Mouse (Mus musculus) olfactory bulb, adult 2 months (tissue): ENCODE results near the gene Casq2. TPM values are rescaled to one million over a fixed set of nuclear protein-coding genes. Genes with fewer than 3 reads are reported as not detected.

Experiments
- H3K27ac ChIP-seq: fragments of 200-500 bp; 2 replicates; pipeline ENCODE4 v1.5.1; 2012; ENCODE audit warnings: low read depth, low read length; ENCODE audit not compliant: insufficient read depth
- H3K4me1 ChIP-seq: fragments of 200-500 bp; 2 replicates; pipeline ENCODE4 v1.6.1; 2012; ENCODE audit warnings: low read length; ENCODE audit not compliant: control insufficient read depth, insufficient read depth
- H3K4me3 ChIP-seq: fragments of 200-500 bp; 2 replicates; pipeline ENCODE4 v1.5.1; 2012; ENCODE audit warnings: mild to moderate bottlenecking, low read depth, low read length, moderate library complexity; ENCODE audit not compliant: insufficient read depth
- CTCF ChIP-seq: fragments of 200-500 bp; IDR thresholded peaks from 2 replicates; pipeline ENCODE4 v1.5.1; 2012; ENCODE audit warnings: low read depth, mild to moderate bottlenecking, low read length, moderate library complexity; ENCODE audit not compliant: insufficient read depth
- POLR2A ChIP-seq: fragments of 200-500 bp; IDR thresholded peaks from 2 replicates; pipeline ENCODE4 v1.6.1; 2012; ENCODE audit warnings: mild to moderate bottlenecking, low read depth, low read length, moderate library complexity; ENCODE audit not compliant: insufficient read depth
- WGBS: fragments of 180-500 bp; shearing (Covaris S2); methylation state at CpG from one replicate; pipeline ENCODE4 v1.1.7; 2018; 5-methylcytosine and 5-hydroxymethylcytosine counted together
- polyA plus RNA-seq: library from polyadenylated mRNA; stranded (reverse); fragments of >200 nt; gene quantifications from 2 replicates; pipeline ENCODE4 v1.2.4, GENCODE M21; 2012; ENCODE audit warnings: low replicate concordance; ENCODE audit not compliant: missing spikeins, insufficient read depth, insufficient read length

Gene Casq2
- polyA plus RNA-seq, result not detected in 2 replicates

GRCm38 (mm10) chr3:102086283-102086682 is at the start of gene Casq2:
Gene Casq2, plus strand, starts transcription at chr3:102086415.
- Histone ChIP-seq H3K4me3 (no peak within 1 kb of the TSS), H3K4me1 (0 out of 2 replicates have a peak, but pooled peaks cover 3% of the 10 kb centered on the region), H3K27ac (no peak within 1 kb of the TSS)
- 86% methylated on average over 4 of the region's 4 CpGs for WGBS
- TF ChIP-seq POLR2A, result no peak
- TF ChIP-seq CTCF, result no peak

DNA sequence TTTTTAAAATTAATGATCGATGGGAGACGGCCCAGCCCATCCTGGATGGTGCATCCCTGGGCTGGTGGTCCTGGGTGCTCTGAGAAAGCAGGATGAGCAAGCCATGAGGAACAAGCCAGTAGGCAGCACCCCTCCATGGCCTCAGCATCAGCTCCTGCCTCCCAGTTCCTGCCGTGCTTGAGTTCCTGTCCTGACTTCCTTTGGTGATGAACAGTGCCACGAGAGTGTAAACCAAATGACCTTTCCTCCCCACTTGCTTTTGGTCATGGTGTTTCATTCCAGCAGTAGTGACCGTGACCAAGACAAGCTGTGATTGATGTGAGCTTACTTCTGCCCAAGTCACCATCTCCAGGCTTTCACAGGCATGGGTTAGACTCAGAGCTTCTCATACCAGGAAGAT is 48.4 kb upstream of the Casq2 start:
- no peak overlapping the region for H3K27ac ChIP-seq
- WGBS, result 92% methylated on average over 5 of the region's 5 CpGs

DNA sequence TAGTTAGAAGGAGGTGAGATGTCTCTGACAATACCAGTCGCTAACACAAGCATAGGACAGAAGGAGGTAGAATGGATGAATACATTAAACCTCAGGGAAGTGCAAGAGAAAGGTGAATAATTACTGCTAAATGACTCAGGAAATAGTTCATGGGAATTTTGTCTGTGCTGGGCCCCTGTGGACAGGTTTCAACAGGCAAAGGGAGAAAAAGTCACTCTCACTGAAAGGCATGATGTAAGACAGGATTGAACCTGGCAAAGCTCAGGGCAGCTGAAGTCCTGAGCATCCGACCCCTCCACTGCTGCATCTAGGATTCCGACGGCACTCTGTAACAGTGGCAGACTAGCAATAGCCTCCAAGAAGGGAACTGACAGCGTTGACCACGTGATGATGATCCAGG is 47.6 kb upstream of the Casq2 start:
- TF ChIP-seq POLR2A (no peak), CTCF (no peak)
- Histone ChIP-seq H3K4me1 (no peaks in the 10 kb centered on the region), H3K27ac (no peak overlapping the region), H3K4me3 (no peak overlapping the region)
- WGBS, result 75% methylated on average over 6 of the region's 6 CpGs

More for the DNA sequence above, 48.4 kb upstream of the Casq2 start:
- TF ChIP-seq CTCF (no peak), POLR2A (no peak)
- no peak overlapping the region for H3K4me3 ChIP-seq
- H3K4me1 ChIP-seq, result no peaks in the 10 kb centered on the region

DNA sequence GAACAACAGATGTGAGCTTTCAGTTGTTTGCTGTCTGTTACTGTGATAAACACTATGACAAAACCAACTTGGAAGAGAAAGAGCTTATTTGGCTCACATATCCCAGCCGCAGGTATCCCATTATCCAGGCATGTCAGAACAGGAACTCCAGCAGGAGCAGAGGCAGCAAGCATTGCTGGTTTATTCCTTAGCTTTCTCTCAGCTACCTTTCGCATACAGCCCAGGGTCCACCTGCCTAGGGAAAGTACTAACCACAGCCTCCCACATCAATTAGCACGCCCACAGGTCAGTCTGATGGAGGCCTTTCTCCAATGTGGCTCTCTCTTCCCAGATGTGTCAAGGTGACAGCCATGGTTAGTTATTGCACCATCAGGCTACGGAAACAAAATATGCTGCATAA is 44.6 kb upstream of the Casq2 start:
- Histone ChIP-seq H3K27ac (no peak overlapping the region), H3K4me3 (no peak overlapping the region), H3K4me1 (no peaks in the 10 kb centered on the region)
- 88% methylated on average over 4 of the region's 4 CpGs for WGBS
- no peak for TF ChIP-seq CTCF
- no peak for TF ChIP-seq POLR2A

DNA sequence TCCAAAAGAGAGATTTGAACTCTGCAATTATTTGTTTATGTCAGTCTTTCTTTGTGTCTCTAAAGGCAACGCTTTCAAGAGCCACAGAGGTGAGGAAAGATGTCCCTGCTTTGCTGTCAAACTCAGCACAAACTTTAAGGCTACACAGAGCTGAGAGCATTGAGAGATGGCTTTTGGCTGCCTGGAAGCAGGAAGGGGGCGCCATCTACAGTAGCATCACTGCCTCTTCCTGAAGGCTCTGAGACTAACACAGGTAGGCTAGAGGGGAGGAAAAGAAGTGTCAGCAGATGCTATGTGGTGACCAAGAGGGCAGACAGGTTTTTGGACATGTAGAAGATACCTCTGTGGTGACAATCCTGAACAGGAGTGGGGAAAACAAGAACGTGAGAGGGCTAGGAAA is 41.1 kb upstream of the Casq2 start:
- 37% methylated on average over 3 of the region's 3 CpGs for WGBS
- no peak overlapping the region for H3K4me3 ChIP-seq
- H3K27ac ChIP-seq, result no peak overlapping the region
- H3K4me1 ChIP-seq, result no peaks in the 10 kb centered on the region
- no peak for TF ChIP-seq POLR2A
- TF ChIP-seq CTCF, result no peak

DNA sequence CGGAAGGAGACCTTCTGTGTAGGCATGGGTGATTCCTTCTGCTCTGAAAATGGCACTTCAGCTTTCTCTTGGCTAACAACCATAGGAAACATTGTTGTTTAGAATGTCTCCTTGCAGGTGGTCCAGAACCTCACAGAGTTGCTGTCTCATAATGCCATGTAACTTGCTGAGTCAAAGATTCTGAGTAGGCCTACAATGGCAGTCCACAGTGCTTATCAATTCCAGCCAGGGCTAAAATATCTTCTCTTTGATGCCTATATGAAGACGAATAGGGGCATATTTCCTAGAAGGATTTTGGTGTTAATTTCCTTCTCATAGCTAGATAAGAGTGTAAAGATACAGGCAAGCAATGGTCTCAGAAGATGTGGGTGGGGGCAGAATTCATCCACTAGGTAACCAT is 38.7 kb upstream of the Casq2 start:
- Histone ChIP-seq H3K27ac (no peak overlapping the region), H3K4me3 (no peak overlapping the region), H3K4me1 (no peaks in the 10 kb centered on the region)
- WGBS, result 93% methylated on average over 2 of the region's 2 CpGs
- TF ChIP-seq CTCF, result no peak
- no peak for TF ChIP-seq POLR2A

GRCm38 (mm10) chr3:102049207-102050104 is 36.8 kb upstream of the Casq2 start:
- TF ChIP-seq CTCF (no peak), POLR2A (no peak)
- 93% methylated on average over 14 of the region's 14 CpGs for WGBS
- Histone ChIP-seq H3K27ac (no peak overlapping the region), H3K4me3 (no peak overlapping the region), H3K4me1 (no peaks in the 10 kb centered on the region)

DNA sequence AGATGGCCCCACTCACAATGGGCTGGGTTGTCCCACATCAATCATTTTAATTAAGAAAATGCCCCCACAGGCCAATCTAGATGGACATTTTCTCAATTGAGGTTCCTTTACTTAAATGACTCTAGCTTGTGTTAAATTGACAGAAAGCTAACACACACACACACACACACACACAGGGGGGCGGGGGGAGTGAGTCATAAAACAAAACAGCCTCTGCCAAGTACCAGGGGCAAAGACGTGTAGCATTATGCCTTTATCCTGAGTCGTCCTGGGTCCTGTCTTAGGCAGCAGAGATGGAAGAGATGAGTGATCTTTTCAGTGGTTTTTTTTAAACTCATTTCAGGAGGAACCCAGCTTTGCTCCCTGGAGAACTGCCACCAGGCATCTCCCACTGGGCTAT is 34.2 kb upstream of the Casq2 start:
- Histone ChIP-seq H3K4me1 (no peaks in the 10 kb centered on the region), H3K27ac (no peak overlapping the region), H3K4me3 (no peak overlapping the region)
- no peak for TF ChIP-seq POLR2A
- TF ChIP-seq CTCF, result no peak
- 47% methylated on average over 3 of the region's 3 CpGs for WGBS

DNA sequence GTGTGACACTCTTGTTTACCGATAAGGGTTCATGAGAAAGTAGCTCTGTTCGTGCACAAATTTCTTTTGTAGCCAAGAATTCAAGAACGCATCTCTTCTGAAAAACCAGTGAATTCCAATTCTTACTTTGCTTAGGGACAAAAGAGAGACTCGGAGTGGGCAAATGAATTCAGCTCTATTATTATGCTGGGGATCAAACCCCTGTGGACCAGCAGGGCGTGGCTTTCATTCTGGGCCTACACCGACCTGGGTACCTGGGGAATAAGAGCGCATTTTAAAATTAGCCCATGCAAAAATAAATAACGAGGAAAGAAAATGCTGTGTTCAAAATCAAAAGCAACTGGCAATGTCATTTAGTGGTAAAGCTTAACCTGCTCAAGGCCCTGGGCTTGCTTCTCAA is 32.9 kb upstream of the Casq2 start:
- TF ChIP-seq CTCF (no peak), POLR2A (no peak)
- H3K4me3 ChIP-seq, result no peak overlapping the region
- H3K27ac ChIP-seq, result no peak overlapping the region
- no peaks in the 10 kb centered on the region for H3K4me1 ChIP-seq
- WGBS, result 53% methylated on average over 8 of the region's 8 CpGs
